Mouse (Mus musculus) limb, embryonic 13.5 days (tissue): ENCODE data around the gene Slc6a21. TPM values are rescaled to one million over a fixed set of nuclear protein-coding genes. Genes with fewer than 3 reads are reported as not detected.

Experiments used
- ATAC-seq: fragments of 200-750 bp; cut with Nextera tagmentation; 2 replicates; pipeline ENCODE4 v1.8.0; 2017; ENCODE audit warnings: low read depth, moderate number of reproducible peaks, moderate TSS enrichment; ENCODE audit not compliant: low FRiP score
- H3K27ac ChIP-seq: fragments of 300-500 bp; sonication (generic); 2 replicates; pipeline ENCODE4 v1.5.1; 2015; ENCODE audit warnings: inconsistent platforms, mild to moderate bottlenecking, moderate library complexity
- H3K27me3 ChIP-seq: fragments of 300-500 bp; sonication (generic); 2 replicates; pipeline ENCODE4 v1.6.1; 2015; ENCODE audit warnings: mild to moderate bottlenecking, inconsistent platforms
- H3K36me3 ChIP-seq: fragments of 300-500 bp; sonication (generic); 2 replicates; pipeline ENCODE4 v1.6.1; 2015; ENCODE audit warnings: inconsistent platforms, mild to moderate bottlenecking, moderate library complexity
- H3K4me1 ChIP-seq: fragments of 300-500 bp; sonication (generic); 2 replicates; pipeline ENCODE4 v1.6.1; 2015; ENCODE audit warnings: inconsistent platforms
- H3K4me2 ChIP-seq: fragments of 300-500 bp; sonication (generic); replicated peaks from 2 replicates; pipeline ENCODE4 v1.6.1; 2015; ENCODE audit warnings: inconsistent platforms, mild to moderate bottlenecking, moderate library complexity
- H3K4me3 ChIP-seq: fragments of 300-500 bp; sonication (generic); 2 replicates; pipeline ENCODE4 v1.5.1; 2015; ENCODE audit warnings: moderate library complexity, mild to moderate bottlenecking, inconsistent platforms
- H3K9ac ChIP-seq: fragments of 300-500 bp; sonication (generic); 2 replicates; pipeline ENCODE4 v1.6.1; 2015; ENCODE audit warnings: mild to moderate bottlenecking, inconsistent platforms
- H3K9me3 ChIP-seq: fragments of 300-500 bp; sonication (generic); 2 replicates; pipeline ENCODE4 v1.6.1; 2016; ENCODE audit warnings: inconsistent platforms
- WGBS: fragments of 180-500 bp; shearing (Covaris S2); methylation state at CpG from one replicate; pipeline ENCODE4 v1.1.7; 2015; 5-methylcytosine and 5-hydroxymethylcytosine counted together
- polyA plus RNA-seq: library from polyadenylated mRNA; unstranded; fragments of >200 nt; fragmentation: Nextera tagmentation; extraction: Ambion mirVana; gene quantifications from 2 replicates; pipeline ENCODE4 v1.2.1, GENCODE M21; 2015

Slc6a21 gene
- polyA plus RNA-seq, 1 experiment from 2014 or later, result not detected

GRCm38 (mm10) chr7:45304869-45305268 lies 27.6 kb downstream of the Slc6a21 start:
- ATAC-seq, result no peak
- no peak overlapping the region for H3K4me3 ChIP-seq
- peaks cover 5% of the 10 kb centered on the region; the same call in 1 of the 2 replicates for H3K27me3 ChIP-seq
- H3K9me3 ChIP-seq, result no peaks in the 10 kb centered on the region
- H3K9ac ChIP-seq, result no peak overlapping the region
- WGBS, result 20% methylated on average over 11 of the region's 13 CpGs
- no peak overlapping the region for H3K27ac ChIP-seq
- H3K4me1 ChIP-seq, result no peaks in the 10 kb centered on the region; the same call in 1 of the 2 replicates
- peaks cover 40% of the 10 kb centered on the region for H3K36me3 ChIP-seq
- peak overlapping the region; percentile 47 for H3K4me2 ChIP-seq

- Histone ChIP-seq H3K4me3 (no peak overlapping the region), H3K27me3 (peaks cover 5% of the 10 kb centered on the region; the same call in 1 of the 2 replicates), H3K36me3 (peaks cover 44% of the 10 kb centered on the region), H3K27ac (no peak overlapping the region), H3K9me3 (no peaks in the 10 kb centered on the region), H3K9ac (no peak overlapping the region), H3K4me1 (no peaks in the 10 kb centered on the region; the same call in 1 of the 2 replicates), H3K4me2 (peak overlapping the region; percentile 47)
- 6% methylated on average over 17 of the region's 17 CpGs for WGBS
- ATAC-seq, result no peak
These were observed 28.0 kb downstream of the Slc6a21 start for GRCm38 (mm10) chr7:45305275-45305674.

GRCm38 (mm10) chr7:45308551-45309240 lies 31.4 kb downstream of the Slc6a21 start:
- Histone ChIP-seq H3K4me1 (peaks cover 19% of the 10 kb centered on the region), H3K4me2 (no peak overlapping the region), H3K27me3 (peaks cover under 1% of the 10 kb centered on the region; the same call in 1 of the 2 replicates), H3K9ac (no peak overlapping the region), H3K4me3 (no peak overlapping the region), H3K36me3 (peaks cover 39% of the 10 kb centered on the region), H3K27ac (0 out of 2 replicates have a peak overlapping the region, but pooled peaks have one; percentile 15), H3K9me3 (no peaks in the 10 kb centered on the region)
- ATAC-seq, result no peak
- WGBS, result 64% methylated on average over 15 of the region's 15 CpGs

GRCm38 (mm10) chr7:45309455-45309854 lies 32.1 kb downstream of the Slc6a21 start:
- H3K27me3 ChIP-seq, result no peaks in the 10 kb centered on the region; the same call in 1 of the 2 replicates
- no peaks in the 10 kb centered on the region for H3K9me3 ChIP-seq
- no peak overlapping the region for H3K4me3 ChIP-seq
- H3K27ac ChIP-seq, result no peak overlapping the region
- 14% methylated on average over 9 of the region's 9 CpGs for WGBS
- peaks cover 26% of the 10 kb centered on the region for H3K4me1 ChIP-seq
- peaks cover 36% of the 10 kb centered on the region for H3K36me3 ChIP-seq
- no peak for ATAC-seq
- no peak overlapping the region for H3K4me2 ChIP-seq
- no peak overlapping the region for H3K9ac ChIP-seq

GRCm38 (mm10) chr7:45312023-45312422 lies 34.7 kb downstream of the Slc6a21 start:
- no peak for ATAC-seq
- Histone ChIP-seq H3K27me3 (no peaks in the 10 kb centered on the region), H3K9ac (no peak overlapping the region), H3K4me2 (no peak overlapping the region), H3K36me3 (peaks cover 42% of the 10 kb centered on the region), H3K9me3 (no peaks in the 10 kb centered on the region), H3K4me1 (peaks cover 31% of the 10 kb centered on the region), H3K27ac (no peak overlapping the region; the same call in 1 of the 2 replicates), H3K4me3 (no peak overlapping the region)
- 49% methylated on average over 8 of the region's 8 CpGs for WGBS

- WGBS, result 12% methylated on average over 10 of the region's 10 CpGs
- Histone ChIP-seq H3K4me2 (peak overlapping the region; percentile 29; the same call in 1 of the 2 replicates), H3K9ac (no peak overlapping the region), H3K4me1 (peaks cover 31% of the 10 kb centered on the region), H3K4me3 (no peak overlapping the region), H3K27ac (peak overlapping the region; percentile 63), H3K36me3 (peaks cover 40% of the 10 kb centered on the region), H3K27me3 (no peaks in the 10 kb centered on the region), H3K9me3 (no peaks in the 10 kb centered on the region)
- peak; percentile 42; the same call in 1 of the 2 replicates for ATAC-seq
These were observed 35.6 kb downstream of the Slc6a21 start for GRCm38 (mm10) chr7:45312686-45313453.

- Histone ChIP-seq H3K9me3 (no peaks in the 10 kb centered on the region), H3K27me3 (no peaks in the 10 kb centered on the region), H3K4me2 (peak overlapping the region; percentile 29; the same call in 1 of the 2 replicates), H3K4me3 (no peak overlapping the region), H3K4me1 (peaks cover 31% of the 10 kb centered on the region), H3K27ac (peak overlapping the region; percentile 63), H3K36me3 (peaks cover 40% of the 10 kb centered on the region), H3K9ac (no peak overlapping the region)
- 12% methylated on average over 9 of the region's 9 CpGs for WGBS
- peak; percentile 64; the same call in 1 of the 2 replicates for ATAC-seq
These were observed 36.2 kb downstream of the Slc6a21 start for GRCm38 (mm10) chr7:45313495-45313894.

GRCm38 (mm10) chr7:45315182-45315701 lies 37.9 kb downstream of the Slc6a21 start:
- H3K36me3 ChIP-seq, result peaks cover 53% of the 10 kb centered on the region
- 81% methylated on average over 10 of the region's 10 CpGs for WGBS

GRCm38 (mm10) chr7:45316536-45316935 lies 39.2 kb downstream of the Slc6a21 start:
- Histone ChIP-seq H3K4me3 (no peak overlapping the region), H3K4me2 (no peak overlapping the region), H3K9ac (no peak overlapping the region), H3K27me3 (no peaks in the 10 kb centered on the region), H3K36me3 (peaks cover 51% of the 10 kb centered on the region), H3K9me3 (no peaks in the 10 kb centered on the region), H3K27ac (no peak overlapping the region), H3K4me1 (peaks cover 31% of the 10 kb centered on the region)
- ATAC-seq, result no peak
- WGBS, result 90% methylated on average over 14 of the region's 14 CpGs

More at GRCm38 (mm10) chr7:45315182-45315701, 37.9 kb downstream of the Slc6a21 start:
- no peak overlapping the region for H3K9ac ChIP-seq
- peaks cover 31% of the 10 kb centered on the region for H3K4me1 ChIP-seq
- H3K27me3 ChIP-seq, result no peaks in the 10 kb centered on the region
- no peak overlapping the region for H3K4me2 ChIP-seq
- no peak overlapping the region for H3K27ac ChIP-seq
- ATAC-seq, result no peak
- H3K4me3 ChIP-seq, result no peak overlapping the region
- H3K9me3 ChIP-seq, result no peaks in the 10 kb centered on the region

GRCm38 (mm10) chr7:45322245-45322644 lies 44.9 kb downstream of the Slc6a21 start:
- Histone ChIP-seq H3K4me3 (no peak overlapping the region), H3K9me3 (no peaks in the 10 kb centered on the region), H3K4me1 (no peaks in the 10 kb centered on the region), H3K36me3 (peaks cover 80% of the 10 kb centered on the region), H3K4me2 (no peak overlapping the region), H3K27me3 (no peaks in the 10 kb centered on the region), H3K9ac (no peak overlapping the region), H3K27ac (no peak overlapping the region)
- WGBS, result 88% methylated on average over 4 of the region's 4 CpGs
- ATAC-seq, result no peak

GRCm38 (mm10) chr7:45323069-45323468 lies 45.8 kb downstream of the Slc6a21 start:
- Histone ChIP-seq H3K27me3 (no peaks in the 10 kb centered on the region), H3K27ac (no peak overlapping the region), H3K9me3 (no peaks in the 10 kb centered on the region), H3K9ac (no peak overlapping the region), H3K4me1 (no peaks in the 10 kb centered on the region), H3K4me3 (no peak overlapping the region), H3K4me2 (no peak overlapping the region), H3K36me3 (peaks cover 77% of the 10 kb centered on the region)
- 54% methylated on average over 5 of the region's 5 CpGs for WGBS
- ATAC-seq, result no peak

GRCm38 (mm10) chr7:45325800-45326199 lies 48.5 kb downstream of the Slc6a21 start:
- no peak overlapping the region for H3K4me3 ChIP-seq
- H3K9me3 ChIP-seq, result no peaks in the 10 kb centered on the region
- H3K27me3 ChIP-seq, result no peaks in the 10 kb centered on the region
- H3K4me2 ChIP-seq, result no peak overlapping the region
- H3K27ac ChIP-seq, result no peak overlapping the region
- ATAC-seq, result no peak
- H3K36me3 ChIP-seq, result peaks cover 55% of the 10 kb centered on the region
- H3K4me1 ChIP-seq, result no peaks in the 10 kb centered on the region
- H3K9ac ChIP-seq, result no peak overlapping the region
